Mouse (Mus musculus): ENCODE data around the gene Katna1.

The Katna1 gene

DNA sequence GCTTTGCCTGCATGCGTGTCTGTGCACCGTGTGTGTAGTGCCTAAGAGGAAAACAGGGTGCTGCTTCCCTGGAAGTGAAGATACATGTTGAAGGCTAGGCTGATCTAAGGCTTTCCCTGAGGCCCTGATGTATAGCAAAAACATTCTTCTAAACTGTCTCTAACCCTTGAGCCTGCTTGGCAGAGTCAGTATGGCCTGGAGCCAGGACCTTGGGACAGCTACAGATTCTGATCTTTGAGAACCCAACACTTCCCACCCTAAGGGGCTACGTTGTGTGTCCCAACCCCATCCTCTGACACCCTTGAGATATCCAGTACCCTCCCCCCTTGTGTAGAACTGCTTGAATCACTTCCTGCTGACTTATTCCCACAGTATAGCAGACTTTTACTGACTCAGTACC, 52.6 kb downstream of the Katna1 start:
- DNase-seq (ENCODE audit: extremely low spot score, low spot score) = no peak

DNA sequence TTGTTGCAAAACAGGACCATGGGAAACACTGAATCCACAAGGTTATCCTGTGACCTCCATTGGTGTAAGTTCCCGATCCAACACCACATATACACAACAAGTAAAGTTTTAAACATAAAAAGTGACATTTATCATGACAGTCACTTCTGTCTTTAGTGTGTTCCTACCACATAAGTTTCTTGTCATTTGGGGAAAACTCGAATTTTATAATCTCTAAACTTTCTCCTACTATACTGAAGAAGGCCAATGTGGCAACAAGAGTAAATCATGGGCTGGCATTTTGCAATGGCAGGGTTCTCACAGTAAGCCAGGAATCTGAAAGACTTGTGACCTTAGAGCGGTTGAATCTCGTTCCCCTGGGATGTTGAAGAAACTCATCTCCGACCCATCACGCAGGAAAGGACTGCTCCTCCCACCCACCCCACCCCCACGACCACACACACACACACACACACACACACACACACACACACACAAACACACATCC, 54.0 kb downstream of the Katna1 start:
- no peak for DNase-seq (ENCODE audit: extremely low spot score, low spot score)

DNA sequence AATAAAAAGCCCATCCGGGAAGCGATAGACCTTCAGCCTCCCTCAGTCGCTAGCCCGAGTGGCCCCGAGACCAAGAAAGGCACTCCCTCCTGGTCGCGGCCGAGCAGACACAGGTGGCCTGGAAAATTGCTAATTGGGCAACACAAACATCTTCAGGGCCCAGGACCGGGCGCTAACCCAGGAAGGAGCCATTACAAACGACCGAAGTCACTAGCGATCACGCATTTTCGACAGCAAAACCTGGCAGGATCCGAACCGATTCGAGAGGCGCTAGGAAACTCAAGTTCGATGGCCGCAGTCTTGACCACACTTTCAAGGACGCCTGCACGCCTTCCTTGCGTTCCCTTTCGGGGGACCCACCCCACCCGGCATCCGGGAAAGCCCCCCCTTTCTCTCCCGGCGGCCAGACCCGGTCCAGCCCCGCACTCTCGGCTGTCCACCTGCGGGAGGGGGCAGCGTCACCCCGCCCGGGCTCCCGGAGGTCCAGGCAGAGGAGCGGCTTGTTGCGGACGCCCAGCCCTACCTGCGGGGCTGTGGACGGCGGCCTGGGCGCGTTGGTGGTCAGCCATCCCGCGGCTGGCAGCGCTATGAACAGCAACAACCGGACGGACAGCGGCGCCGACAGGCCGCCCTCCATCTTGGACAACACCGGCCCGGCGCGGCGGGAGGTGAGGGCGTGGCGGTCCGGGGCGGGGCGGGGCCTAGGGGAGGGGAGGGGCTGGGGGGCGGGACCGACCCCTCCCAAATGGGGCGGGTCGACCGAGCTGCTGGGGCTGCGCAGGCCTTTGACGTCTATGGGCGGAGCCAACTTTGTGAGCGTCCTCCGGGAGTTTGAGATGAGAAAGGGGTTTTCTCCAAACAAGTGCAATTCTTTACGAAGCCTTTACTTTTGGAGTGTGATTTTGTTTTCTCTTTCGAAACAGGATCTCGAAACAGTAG, 54.7 kb downstream of the Katna1 start:
- DNase-seq (ENCODE audit: extremely low spot score, low spot score) = peak; percentile 94

DNA sequence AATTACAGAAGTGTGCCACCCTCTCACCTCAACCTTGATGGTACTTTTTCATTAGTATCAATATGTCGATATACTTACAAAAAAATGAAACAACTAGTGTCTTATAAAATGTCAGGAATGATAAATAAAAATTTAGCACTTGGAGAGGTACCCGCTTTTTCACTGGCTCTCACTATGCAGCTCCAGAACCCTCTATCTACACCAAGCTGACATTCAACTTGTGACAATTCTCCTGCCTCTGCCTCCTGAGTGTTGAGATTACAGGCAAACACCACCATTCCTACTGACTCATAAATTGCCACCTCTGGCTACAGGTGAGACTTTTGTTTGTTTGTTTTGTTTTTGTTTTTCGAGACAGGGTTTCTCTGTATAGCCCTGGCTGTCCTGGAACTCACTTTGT, 55.4 kb downstream of the Katna1 start:
- no peak for DNase-seq (ENCODE audit: extremely low spot score, low spot score)

DNA sequence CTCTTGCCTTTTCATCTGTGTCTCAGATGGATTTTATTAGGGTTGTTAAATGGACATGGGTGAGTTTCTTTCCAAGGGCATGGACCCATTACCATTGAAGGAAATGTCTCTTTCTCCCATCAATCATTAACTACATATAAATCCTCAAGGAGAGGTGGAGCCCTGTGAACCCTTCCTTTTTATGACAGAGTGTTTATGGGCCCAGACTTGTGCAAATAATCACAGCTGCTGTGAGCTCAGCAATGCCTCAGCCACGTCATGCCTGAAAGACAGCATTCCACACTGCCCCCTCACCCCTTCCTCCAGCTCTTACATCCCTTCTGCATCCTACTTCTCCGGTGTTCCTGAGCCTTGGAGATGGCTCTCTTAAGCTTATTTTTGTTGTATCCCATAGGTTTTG, 61.5 kb downstream of the Katna1 start:
- no peak for DNase-seq (ENCODE audit: extremely low spot score, low spot score)

DNA sequence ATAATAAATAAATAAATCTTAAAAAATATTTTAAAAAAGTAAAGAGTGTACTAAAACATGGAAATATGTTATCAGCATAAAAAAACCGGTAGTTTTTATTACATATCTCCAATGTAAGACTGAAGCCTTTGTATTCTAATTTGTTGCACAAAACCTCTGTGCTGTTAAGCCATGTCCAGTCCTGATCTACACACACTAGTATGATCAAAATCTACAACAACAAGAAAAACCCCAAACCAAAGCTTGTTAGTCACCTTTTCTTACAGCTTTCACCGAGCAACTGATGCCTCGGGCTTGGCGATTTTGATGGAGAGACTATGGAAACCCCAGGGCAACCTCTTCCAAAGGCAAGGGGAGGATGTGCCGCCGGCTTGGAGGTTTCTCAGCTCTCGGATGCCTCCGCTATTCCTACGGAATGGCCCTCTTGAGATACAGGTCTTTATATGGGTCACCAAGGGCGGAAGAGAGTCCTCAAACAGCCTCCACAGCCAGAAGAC, 66.5 kb downstream of the Katna1 start:
- DNase-seq (ENCODE audit: extremely low spot score, low spot score) = no peak

DNA sequence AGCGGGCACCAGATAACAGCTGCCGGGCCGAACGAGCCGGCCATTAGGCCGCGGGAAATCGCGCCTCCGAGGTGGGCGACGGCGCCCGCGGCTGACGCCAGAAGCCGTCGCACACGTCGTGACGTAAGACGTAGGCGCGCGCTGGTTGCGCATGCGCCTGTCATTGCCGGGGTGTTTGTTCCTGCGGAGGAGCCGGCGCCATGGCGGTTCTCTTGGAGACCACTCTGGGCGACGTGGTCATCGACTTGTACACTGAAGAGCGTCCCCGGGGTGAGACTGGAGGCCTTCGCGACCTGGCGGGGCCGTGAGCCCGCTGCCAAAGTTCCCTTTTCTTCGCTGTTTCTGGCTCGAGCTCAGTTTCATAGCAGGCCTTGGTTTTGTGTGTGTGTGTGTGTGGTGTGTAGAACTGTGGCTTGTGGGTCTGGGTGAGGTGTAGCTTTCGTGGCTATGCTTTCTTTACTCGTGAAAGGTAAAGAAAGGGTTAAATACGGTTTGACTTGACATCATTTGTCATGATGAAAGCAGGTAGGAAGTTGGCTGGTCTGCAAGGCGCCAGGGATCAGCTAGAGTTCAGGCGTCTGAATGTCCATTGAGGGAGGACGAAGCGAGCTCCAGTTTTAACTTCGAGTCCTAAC, 67.1 kb downstream of the Katna1 start, which contains the start of the genes Ginm1 and Ppil4:
TSS of gene Ginm1 (minus strand) at position 74 of the 635 bp plus-strand sequence.
TSS of gene Ppil4 (plus strand) at position 141 of the 635 bp plus-strand sequence.
- peak; percentile 85 for DNase-seq (ENCODE audit: extremely low spot score, low spot score)

DNA sequence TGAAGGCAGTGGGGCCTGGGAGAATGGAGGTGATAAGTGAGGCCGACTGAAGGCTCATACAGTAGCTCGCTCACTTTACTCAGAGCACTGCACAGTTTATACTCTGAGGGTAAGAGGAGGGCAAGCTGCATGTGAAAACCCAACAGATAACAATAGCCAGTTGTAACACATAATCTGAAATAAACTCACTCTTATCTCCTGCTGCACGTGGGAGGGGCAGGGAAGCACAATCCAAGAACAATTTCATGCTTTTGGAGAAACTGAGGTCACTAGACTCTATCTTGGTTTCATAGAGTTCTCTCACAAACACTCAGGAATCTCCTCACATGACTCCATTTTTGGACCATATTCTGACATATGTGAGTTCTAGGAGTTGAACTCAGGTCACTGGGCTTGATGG, 75.5 kb downstream of the Katna1 start:
- no peak for DNase-seq (ENCODE audit: extremely low spot score, low spot score)

DNA sequence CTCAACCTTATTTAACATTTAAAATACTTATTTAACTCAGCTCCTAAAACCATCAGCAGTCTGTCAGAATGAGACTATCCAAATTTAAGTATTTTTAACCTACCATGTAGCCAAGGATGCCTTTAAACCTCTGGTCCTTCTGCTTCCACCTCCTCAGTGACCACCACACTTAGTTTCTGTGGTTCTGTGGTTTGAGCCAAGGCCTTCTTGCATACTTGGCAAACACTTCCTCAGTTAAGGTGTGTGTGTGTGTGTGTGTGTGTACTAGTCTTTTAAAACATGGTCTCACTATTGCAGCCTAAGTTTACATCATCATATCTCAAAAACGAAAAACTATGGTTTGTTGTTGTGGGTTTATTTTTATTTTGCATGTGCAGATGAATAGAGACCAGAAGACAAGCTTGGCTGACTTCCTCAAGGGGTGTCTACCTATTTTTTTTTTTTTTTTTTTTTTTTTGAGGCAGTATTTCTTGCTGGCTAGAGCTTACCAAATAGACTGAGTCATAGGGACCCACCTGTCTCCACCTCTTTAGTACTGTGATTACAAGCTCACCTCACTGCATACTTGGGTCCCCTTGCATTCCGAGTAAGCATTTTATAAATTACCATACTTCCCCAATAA, 76.8 kb downstream of the Katna1 start:
- no peak for DNase-seq (ENCODE audit: extremely low spot score, low spot score)

DNA sequence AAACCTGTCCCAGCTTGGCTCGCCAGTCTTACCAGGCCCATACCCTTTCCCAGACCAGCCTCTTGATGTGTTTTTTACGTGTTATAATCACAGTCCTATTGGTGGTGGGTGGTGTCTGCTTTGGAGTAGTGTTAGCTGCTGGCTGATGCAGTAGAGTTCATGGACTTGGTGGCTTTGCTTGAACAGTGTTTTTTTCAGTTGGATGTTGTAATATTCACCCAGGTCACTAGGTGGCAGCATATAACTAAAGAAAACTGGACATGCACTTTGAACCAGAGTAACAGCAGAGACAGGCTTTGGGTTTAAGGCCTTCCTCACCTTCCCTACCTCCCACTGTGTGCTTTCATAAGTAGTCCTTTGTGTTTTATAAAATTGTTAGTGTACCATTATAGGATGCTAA, 84.1 kb downstream of the Katna1 start:
- DNase-seq (ENCODE audit: extremely low spot score, low spot score) = peak; percentile 27

Data from neural tube, embryonic 10.5 days (tissue).